Mouse (Mus musculus) adrenal gland, postnatal 36 days (tissue): ENCODE measurements at regions not wholly inside any gene's neighbourhood (a gene's known extent, or its start where the extent isn't known, plus 50 kb on each side); places are given as distances from the start of the nearest gene placed in this dataset.
A peak's percentile ranks its signal among the peaks of the same experiment; 100 is the strongest.

ENCODE experiments used
- DNase-seq, 2 experiments: peaks; one replicate each; pipeline ENCODE4 v3.0.0; 2021; ENCODE audit warnings: mixed read lengths in 1 of 2

DNA sequence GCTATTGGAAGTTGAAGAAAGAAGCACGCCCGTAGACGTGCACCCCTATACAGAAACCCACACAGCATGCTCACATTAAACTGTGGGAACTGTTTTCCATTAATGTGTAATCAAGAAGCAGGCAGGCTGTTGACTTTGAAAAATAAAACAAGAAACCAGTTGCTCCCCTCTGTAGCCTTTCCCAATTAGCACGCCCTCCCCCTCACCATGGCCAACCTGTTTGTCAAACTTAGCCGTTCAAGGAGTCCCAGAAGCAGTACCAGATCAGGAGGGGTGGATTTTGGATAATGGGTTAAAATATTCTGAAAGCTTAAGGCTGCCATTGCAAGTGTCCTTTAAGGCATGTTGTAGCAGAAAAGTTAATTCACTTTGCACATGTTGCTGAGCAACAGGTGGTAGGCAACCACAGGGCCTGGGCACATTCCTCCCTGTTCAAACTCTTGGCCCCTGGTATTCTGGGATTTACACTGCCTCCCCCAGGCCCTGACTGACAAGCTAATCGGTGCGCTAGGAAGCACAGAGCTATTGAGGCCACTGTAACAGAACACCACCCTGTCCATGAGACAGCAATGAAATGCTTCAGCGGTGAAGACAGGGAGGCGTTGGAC is 277.3 kb upstream of the Nr2f2 start:
- no peak for DNase-seq

DNA sequence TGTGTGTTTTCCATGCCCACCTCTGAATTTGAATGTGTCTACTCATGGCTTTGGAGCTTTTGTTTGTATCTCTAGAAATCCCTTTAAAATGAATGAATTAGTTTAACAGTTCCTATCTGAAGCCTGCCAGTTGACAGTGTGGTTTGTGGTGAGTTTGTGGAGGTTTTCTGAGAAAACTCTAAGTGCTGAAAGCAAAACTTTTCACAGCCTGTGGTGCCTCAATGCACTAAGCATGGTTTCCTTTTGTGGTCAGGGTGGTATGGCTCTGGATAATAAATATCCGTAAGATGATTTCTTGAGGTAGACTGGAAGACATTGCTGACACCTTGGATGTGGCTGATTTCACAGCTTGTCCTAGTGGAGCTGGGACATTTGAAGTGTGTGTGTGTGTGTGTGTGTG is 276.5 kb upstream of the Nr2f2 start:
- no peak for DNase-seq

DNA sequence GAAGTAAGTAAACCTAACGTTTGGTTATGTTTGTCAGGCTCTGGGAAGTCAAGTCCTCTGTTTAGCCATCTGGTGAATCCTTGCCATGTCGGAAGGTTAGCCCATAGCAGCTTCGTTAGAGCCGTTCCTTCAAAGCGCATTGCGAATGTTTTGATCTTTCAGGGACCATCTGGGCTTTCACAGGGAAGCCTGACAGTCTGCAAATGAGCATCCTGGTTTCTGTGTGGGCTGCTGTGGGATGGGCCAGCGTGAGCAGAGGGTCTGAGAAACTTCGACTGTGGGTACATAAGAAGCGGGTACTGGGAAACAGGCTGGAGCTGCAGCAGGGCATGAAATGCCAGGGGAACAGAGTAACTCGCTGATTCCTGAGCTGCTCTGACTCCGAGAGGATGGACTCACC is 274.7 kb upstream of the Nr2f2 start:
- DNase-seq = no peak

DNA sequence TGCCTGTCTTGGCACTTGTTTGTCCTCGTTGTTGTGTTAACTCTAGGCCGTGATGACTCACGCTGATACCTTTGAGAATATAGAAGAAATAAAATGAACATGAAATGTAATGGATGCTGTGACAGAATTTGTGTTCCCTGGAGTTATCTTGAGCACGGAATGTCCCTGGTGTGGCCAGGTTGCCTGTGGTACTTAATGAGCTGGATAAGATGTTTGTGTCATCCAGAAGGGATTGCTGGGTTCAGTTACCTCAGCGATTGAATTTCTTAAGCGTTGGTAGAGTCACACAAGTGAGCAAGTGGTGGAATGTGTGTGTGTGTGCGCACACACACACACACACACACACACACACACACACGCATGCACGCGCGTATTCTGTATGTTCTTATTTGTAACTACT is 274.0 kb upstream of the Nr2f2 start:
- no peak for DNase-seq

DNA sequence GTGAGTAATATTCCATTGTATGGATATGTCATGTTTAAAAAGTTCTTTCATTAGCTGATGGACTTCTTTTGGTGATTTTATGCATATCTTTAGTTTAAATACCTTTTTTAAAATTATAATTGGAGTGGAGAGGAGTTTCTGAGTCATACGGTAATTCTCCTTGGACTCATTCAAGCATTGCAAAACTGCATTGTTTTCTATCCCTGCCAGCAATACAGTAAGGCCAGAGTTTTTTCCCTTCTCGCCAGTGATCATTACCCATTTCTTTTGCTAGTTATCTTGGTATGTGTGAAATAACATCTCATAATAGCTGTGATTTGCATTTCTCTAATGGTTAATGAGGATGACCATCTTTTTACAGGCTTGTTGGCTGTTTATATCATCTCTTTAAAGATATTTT is 271.6 kb upstream of the Nr2f2 start:
- DNase-seq = no peak

DNA sequence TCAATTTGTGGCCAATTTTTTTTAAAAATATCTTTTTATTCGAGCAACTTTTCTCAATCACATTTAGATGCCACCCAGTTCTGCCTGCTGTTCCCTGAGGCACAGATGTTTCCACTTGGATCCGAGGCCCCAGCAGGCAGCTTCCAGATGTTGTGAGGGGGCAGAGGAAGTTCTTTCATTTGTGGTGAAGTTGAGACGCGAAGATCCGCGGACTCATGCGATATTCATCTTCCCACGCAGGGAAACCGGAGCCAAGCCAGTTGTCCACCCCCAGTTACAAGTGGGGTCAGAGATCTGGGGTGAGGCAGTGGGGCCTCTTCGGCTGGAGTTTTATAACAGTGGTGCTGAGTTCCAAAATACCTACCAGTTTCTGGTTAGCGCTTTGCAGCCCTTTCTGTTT is 267.5 kb upstream of the Nr2f2 start:
- no peak for DNase-seq

DNA sequence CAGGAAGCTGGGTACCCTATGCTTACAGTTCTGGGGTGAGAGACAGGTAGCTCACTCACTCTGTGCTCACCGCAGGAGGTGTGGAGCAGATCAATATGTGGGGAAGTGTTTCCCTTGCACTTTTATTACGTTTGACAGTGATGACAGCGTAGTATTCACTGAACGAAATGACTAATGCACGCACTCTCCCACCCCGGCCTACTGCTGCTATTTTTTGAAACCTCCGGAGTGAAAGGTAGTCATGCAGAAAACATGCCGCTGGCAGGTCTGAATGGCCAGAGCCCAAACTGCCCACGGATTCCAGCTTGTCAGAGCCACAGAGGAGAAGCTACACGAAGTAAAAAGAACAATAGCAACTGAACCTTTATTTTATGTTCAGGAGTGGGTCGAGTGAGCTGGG is 267.0 kb upstream of the Nr2f2 start:
- DNase-seq = no peak

DNA sequence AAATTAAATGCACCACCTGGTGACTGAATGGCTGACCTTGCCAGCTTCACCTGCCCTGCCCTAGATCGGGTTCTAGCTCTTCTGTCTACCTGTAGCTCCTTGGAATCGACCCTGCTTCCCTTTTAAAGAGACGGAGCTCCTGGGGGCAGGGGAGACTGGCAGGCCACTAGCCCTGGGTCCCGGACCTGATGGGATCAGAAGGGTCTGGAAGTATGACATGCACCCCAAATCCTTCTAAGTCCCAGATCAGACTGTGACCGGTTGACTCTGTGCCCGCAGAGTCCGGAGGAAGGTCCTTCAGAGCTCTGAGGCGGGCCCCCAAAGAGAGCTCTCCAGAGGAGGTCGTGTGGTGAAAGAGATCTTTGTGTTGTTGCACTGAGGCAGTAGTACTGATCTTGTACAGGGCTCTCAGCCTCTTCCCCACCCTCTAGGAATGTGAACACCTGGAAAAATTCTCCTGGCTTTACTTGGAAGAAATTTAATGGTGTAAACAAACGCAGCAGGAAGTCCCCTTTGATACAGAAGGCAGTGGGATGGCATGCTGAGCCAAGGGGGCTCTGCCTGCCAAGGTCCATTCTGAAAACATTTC is 259.2 kb upstream of the Nr2f2 start:
- DNase-seq = no peak

DNA sequence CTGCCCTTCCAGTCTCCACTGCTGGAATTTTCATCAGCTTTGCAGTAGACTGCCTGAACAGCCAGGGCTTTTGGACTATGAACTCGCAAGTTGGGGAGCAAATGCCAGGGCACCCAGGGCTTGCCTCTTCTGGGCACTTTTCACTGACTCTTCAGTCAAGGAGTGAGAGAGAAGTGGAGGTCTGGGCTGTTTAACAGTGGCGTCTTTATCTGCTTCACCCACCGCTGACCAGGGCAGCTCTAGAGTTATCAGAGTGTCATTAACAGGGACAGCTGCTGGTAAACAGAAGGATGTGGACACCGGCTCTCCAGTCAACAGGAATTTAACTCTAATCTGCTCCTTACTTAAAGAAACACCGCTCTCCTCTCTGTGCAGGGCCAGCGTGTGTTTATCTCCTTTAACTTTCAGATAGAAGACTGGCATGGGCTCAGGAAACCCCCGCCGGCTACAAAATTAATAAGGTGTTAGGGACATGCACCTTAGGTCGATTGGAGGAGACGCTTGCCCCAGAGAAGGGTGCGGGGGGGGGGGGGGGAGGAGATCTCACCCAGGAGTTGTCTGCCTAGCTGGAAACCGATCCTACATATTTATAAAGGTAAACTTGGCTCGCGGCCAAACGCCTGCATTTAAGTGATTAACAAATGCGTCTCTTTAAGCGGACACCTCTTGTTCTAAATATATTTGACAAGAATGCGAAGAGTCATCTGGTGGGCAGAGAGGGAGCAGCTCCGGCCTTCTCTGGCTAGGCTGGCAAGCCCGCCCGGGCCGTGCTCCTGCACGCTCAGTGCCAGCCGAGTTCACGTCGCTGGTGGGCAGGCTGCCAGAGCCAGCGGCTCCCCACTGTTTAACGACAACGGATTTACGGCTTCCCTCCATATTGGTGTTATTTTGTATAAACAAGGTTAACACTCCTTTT is 258.4 kb upstream of the Nr2f2 start:
- DNase-seq = peak; percentile 78 to 88

DNA sequence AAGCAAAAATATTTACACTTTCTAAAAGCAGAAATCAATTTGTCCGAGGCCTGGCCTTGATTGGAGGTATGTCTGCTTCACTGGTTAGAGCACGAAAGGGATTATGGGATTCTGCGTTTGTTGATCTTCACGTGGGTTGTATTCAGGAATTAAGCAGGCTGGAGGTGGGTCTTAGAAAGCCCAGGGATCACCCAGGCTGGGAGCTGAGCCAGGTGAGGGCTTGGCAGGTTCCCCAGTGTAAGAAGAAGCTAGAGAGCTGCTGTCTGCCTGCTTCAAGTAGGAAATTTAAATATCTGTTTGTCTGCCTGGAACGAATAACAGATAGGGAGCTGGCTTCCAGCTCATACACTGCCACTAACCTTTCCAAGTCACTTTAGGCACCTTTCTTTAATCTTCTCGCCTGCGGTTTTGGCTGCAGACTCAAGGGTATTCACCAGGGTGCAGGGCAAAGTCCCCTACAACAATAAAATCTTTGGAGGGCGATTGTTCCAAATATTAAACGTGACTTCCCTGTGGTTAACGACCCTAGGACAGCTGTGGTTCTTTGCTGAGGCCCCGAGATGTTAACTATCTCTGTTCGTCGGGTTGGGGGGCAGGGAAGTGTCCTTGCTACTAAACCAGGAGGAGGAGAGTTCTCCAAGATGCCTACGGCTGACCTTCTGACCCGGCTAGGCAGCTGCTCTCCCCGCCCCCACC is 257.6 kb upstream of the Nr2f2 start:
- DNase-seq = peak; percentile 2 to 27

DNA sequence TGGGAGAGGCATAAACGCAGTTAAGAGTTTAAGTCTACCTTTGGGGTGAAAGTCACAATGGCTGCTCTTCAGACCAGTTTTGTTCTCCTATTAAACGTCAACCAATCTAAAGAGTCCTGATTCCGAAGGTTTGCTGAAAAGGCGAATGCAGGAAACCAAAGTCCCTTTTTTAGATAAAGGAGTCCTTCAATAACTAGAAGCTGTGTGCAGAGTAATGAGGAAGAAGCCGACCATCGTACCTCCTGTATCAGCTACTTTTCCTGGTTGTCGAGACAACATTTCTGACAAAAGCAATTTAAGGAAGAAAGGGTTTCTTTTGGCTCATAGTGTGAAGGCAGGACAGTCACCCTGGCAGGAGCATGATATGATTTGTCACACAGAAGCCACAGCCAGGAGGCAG is 252.9 kb upstream of the Nr2f2 start:
- DNase-seq = no peak

DNA sequence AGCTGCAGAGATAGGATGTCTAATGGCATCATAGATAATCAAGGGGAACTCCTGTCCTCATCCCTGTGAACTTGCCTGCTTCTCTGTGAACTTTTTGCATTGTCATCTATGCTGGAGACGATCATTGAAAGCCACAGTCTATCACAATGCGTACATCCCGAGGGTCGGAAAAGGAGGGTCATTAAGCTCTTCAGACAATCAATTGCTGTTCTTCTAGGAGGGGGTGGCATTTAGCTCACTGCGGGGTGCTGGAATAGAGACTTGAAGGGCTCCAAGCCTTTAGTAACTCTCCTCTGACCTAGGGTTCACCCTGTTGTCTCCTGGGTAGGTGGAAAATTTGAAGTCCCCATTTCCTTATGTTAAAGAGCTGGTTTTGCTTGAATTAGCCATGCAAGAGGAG is 251.7 kb upstream of the Nr2f2 start:
- no peak for DNase-seq

DNA sequence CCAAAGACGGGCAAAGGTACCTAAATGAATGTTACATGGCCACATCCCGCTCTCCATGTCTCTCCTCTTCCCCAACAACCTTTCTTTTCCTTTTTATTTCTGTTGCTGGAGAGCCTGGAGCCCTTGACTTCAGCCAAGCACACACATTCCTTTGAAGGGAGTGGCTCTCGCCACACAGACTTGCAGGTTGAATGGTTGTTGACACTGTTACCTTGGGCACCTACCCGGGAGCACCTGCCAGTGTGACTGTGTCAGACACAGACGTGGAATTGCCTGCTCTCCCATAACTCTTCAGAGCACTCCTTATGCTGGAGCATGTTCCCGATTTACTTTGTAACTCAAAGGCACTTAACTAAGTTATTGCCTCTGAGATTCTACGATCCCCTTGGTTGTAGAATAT is 240.0 kb upstream of the Nr2f2 start:
- DNase-seq = no peak

DNA sequence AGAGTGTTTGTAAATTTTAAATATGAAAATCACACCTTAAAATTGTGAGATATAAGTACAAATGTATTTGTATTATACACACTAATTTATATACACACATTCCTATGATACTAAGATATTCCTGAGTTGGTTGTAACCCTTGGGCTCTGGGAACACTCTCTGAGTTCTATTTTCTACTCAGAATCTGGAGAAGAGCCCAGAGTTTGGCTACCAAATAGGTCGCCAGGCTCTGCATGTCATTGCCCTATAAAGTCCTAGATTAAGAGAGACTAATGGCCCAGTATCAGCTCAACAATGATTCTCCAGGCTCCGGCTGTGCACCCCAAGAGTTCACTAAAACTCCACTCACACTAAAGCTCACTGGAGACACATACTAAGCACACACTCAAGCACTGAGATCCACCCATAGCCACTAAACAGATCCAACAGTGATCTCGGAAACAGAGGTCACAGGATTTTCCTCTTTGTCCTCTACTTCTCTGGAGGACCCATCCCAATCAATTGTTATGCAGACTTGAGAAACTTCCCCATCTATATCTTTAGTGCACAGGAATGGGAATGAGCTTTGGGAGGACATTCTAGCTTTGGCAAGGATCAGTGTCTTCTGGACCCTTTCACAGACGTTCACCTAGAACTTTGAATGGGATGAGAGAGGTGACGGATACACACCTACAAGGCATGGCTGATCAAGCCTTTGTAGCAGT is 238.1 kb upstream of the Nr2f2 start:
- DNase-seq = no peak

DNA sequence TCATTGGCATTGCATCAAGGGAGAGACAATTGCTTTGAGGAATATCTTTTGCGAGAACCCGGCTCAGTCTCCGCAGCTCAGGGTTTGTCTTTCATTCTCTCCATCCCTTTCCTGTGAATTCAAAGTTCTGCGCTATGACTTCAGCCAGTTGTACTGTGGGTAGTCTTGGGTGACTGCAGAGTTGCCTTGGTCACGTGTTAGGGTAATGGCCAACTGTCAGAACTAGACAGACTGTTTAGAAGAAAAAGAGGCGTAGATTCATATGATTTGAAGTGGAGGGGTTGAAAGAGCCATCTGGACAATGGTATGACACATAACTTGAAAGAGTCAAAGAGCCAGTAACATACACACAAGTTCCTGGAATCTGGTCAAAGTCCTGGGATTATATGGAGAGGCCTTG is 226.5 kb upstream of the Nr2f2 start:
- DNase-seq = no peak

DNA sequence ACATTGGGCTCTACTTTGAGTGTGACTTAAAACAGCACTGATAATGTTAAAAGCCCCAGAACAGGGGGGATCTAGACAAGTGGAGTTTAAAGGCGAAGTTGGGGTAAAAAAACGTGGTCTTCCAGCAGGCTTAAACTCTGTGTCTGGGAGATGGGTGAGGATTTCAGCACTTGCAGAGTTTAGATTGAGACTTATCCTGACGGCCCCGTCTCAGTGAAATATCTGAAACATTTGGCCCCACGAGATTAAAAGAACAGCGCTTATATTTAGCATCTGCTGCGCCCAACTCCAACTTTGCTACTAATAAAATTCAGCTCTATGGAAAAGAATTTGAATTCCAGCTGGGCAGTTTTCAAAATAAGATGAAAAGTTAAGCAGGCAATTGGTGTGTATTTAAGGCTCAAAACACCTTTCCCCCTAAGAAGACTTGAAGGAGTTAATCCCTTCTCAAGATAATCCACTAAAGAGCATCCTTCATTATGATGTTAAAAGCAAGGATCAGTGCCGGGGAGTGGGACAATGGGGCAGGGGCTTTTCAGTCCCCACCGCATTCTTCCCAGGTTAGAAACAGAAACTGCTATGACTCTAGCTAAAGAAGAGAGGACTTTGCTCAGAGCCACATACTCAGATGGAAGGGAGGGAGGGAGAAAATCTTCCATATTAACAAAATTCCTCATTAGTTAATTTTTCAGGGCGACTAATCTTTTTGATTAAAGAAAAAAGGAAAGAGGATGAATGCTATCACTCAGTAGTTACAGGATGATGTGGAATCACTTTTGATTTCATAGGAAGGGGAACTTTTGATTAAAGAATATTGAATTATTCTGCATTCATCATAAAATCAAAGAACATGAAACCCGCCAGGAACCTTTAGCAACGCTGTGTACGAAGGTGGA is 225.1 kb upstream of the Nr2f2 start:
- DNase-seq = no peak

DNA sequence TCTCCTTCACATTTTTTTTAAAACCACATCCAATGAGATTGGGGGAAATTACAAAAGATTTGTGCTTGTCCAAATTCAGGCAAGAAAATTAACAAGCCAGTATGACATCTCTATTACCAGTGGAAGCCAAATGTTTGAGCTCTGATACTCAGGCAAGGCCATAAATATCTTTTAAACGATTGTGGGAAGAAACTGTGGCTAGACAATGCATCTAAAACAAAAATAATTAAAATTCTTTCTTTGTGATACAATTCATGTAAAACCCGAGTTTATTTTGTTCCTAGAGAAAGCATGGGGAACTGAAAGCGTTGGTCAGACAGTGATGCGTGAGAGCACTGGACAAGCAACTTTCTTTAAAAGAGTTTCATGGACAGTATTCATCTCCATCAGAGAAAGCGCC is 223.2 kb upstream of the Nr2f2 start:
- no peak for DNase-seq

DNA sequence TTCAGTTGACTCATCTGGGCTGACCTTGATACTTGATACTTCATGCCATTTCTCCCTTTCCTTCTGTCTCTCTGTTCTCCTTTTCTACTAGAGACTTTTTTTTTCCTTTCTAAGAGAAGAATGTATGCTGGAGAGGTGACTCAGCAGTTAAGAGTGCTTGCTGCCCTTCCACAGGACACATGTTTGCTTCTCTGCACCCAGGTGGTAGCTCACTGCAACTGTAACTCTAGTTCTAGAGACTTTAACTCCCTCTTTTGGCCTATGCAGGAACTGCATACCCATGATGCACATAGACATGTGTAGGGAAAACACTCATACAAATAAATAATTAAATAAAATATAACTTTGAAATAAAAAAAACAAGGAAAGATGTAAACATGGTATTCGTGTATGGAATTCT is 221.5 kb upstream of the Nr2f2 start:
- no peak for DNase-seq

DNA sequence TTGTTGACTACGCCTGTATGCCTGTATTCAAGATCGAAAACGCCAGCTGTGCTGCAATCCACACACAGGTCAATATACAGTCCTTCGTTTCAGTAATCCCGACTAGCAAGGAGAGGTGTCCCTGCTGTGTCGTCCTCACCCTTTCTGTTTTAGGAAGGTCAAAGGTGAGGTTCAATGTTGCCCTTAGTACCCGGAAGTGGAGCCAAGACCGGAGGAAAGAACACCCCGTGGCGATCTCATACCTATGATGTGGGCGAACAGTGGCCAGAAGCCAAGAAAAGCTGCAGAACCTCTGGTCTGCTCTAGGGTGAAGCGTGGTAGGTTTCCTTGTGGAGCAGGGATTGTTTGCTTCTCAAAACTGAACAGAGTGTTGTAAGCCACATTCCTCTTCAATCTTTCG is 217.9 kb upstream of the Nr2f2 start:
- no peak for DNase-seq

DNA sequence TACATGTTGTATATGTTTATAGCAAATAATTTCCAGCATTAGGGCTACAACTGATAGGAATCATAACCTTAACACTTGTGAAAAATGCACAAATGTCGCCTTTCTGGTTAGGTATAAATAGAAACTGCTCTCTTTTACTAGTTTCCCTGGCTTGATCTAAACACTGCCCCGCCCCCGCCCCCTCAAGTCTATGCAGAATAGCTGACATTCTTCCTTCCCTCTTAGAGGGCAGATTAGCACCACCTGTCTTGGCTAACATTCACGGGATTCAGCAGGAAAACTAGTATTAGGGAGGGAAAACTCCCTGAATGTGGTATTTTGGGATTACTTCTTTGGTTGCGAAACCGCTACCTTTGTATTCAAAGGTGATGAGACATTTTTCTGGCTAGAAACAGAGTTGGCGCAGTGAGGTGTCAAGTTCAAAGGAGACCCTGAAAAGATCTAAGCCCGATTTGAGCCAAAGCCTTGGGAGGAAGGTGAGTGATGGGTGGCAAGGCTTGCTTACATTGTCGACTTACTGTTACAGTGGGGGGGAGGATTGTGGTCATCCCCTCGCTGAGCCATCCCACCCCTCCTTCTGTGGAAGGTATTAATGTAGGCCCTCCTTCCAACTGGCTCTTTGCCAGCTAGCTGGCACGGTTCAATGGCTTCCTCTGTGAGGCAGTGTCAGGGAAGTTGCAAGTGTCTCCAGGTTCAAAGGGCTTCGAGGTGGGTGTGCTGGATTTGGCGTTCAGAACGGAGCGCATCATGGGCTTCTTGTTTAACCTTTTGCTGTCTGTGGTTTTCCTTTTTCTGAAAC is 209.8 kb upstream of the Nr2f2 start:
- DNase-seq = peak; percentile 5 to 42
